Mouse (Mus musculus) heart, postnatal 0 days (tissue): ENCODE results near the gene Zfp451.

Experiments
- CTCF ChIP-seq: IDR thresholded peaks from 2 replicates; pipeline ENCODE4 v1.5.1; 2016; ENCODE audit warnings: antibody characterized with exemption, control low read depth, low read depth
- EP300 ChIP-seq: IDR thresholded peaks from 2 replicates; pipeline ENCODE4 v1.6.1; 2016; ENCODE audit warnings: antibody characterized with exemption, low read depth

DNA sequence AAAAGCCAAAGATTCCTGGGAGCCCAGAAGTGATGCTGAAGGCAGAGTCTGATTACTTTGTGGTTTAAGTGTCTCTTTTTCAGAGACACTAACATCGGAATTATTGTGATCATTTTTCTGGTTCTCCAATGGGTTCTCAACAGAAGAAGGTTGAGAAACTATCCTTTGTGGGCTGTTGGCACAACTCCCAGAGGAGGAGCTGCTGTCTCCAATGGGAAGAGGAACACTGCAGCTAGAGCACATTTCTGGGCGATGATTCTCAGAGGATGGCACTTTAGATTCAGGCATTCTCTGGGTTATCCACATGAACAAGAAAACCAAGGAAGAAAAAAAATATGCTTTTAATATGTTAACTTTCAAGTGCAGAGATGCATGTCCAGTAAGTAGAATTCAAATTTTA, 11.1 kb downstream of the Zfp451 start:
- no peak for TF ChIP-seq CTCF
- TF ChIP-seq EP300 = no peak
